Mouse (Mus musculus) spleen, adult 12 weeks (tissue): ENCODE results near the gene Slc41a1.

Experiments used
- DNase-seq: peaks from one replicate; pipeline ENCODE4 v3.0.0; 2022; ENCODE audit warnings: low spot score

The Slc41a1 gene

GRCm38 (mm10) chr1:131886641-131887040 is 59.3 kb downstream of the Slc41a1 start:
- DNase-seq = no peak

DNA sequence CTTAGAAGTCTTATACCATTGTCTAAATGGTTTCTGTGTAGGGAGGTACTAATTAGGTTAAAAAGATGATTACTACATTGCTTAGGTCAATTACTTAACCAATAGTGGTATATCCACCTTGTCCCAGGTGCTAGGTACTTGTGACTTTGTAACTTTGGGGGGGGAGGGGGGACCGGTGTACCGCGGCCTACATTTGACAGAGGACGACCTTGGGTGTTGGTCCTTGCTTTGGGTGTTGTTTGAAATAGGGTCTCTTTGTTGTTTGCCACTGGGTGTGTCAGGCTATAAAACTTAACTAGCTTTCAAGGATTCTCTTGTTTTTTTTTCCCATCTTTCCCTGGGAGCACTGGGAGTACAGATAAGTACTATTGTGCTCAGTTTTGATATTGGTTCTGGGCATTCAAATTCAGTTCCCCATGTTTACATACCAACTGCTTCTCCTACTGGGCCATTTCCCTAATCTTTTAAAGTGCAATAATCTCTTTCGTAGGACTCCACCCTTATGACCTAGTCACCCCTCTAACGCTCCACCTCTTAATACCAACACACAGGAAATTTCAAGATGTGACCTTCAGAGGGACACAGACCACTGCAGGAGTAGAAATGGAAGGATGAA is 62.9 kb downstream of the Slc41a1 start:
- no peak for DNase-seq

- no peak for DNase-seq
Observed at GRCm38 (mm10) chr1:131891436-131891835, 64.1 kb downstream of the Slc41a1 start.
